Mouse (Mus musculus) E14TG2a.4 (cell line): Measurements from ENCODE around the gene Bri3.

Source experiments
- CTCF ChIP-seq: conservative IDR thresholded peaks from 2 replicates; pipeline ENCODE4 v1.5.1; 2014; ENCODE audit warnings: low read length
- NANOG ChIP-seq: IDR thresholded peaks from 2 replicates; pipeline ENCODE4 v1.6.1; 2014; ENCODE audit warnings: borderline replicate concordance, low read length, mixed read lengths
- POU5F1 ChIP-seq: IDR thresholded peaks from 2 replicates; pipeline ENCODE4 v1.6.1; 2014; ENCODE audit warnings: low read length, borderline replicate concordance

DNA sequence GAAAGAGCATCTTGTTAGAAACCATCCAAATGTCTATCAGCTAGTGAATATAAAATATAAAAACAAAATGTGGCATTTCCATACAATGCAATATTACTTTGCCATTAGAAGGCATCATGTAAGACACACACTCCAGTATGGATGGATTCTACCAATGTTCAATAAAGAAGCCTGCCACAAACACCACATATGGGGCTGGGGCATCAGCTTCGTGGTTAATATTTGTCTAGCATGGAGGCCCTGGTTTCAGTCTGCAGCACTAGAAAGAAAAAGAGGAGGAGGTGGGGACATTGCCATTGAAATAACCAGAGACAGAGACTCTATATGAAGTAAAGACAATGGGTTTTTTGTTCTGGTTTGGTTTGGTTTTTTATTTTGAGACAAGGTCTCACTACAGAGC is 94.5 kb downstream of the Bri3 start:
- no peak for TF ChIP-seq CTCF
- TF ChIP-seq POU5F1, result no peak
- TF ChIP-seq NANOG, result no peak
